Mouse (Mus musculus): ENCODE data around the gene Atp10a.

GRCm38 (mm10) chr7:58767257-58767656 is 111.3 kb downstream of the Atp10a start:
- TF ChIP-seq CHD2 (IDR thresholded peaks at IDR 0.05; ENCODE audit: low read depth, low read length) (no peak), HCFC1 (IDR thresholded peaks at IDR 0.05; ENCODE audit: borderline replicate concordance, insufficient read depth, low read length) (no peak), MAFK (IDR thresholded peaks at IDR 0.05; ENCODE audit: insufficient read depth, low read depth, low read length) (no peak)

Measured in ES-E14 (cell line).